Mouse (Mus musculus): ENCODE data around the gene Cnst. TPM values are rescaled to one million over a fixed set of nuclear protein-coding genes. Genes with fewer than 3 reads are reported as not detected.

The Cnst gene
- polyA plus RNA-seq, 1 experiment from 2014 or later = 18.5 TPM

GRCm38 (mm10) chr1:179668013-179668805, 122.0 kb downstream of the Cnst start, which contains the start of gene Sccpdh:
Gene Sccpdh (plus strand): TSS chr1:179668210.
- no peaks in the 10 kb centered on the region for H3K9me3 ChIP-seq
- peaks cover 21% of the 10 kb centered on the region for H3K36me3 ChIP-seq (replicated peaks)
- peak within 1 kb of the TSS; percentile 93 for H3K4me3 ChIP-seq
- under 1% methylated on average over 84 of the region's 84 CpGs for WGBS
- peak within 1 kb of the TSS; percentile 94 for H3K27ac ChIP-seq
- peaks cover 45% of the 10 kb centered on the region for H3K4me1 ChIP-seq
- no peaks in the 10 kb centered on the region for H3K27me3 ChIP-seq (ENCODE audit: poor library complexity, severe bottlenecking)
- DNase-seq (ENCODE audit: extremely low spot score, low spot score) = peak; percentile 80

- 29% methylated on average over 12 of the region's 12 CpGs for WGBS
- DNase-seq (ENCODE audit: extremely low spot score, low spot score) = peak; percentile 17
- no peaks in the 10 kb centered on the region for H3K9me3 ChIP-seq
Observed at GRCm38 (mm10) chr1:179668836-179669537, 122.8 kb downstream of the Cnst start.

GRCm38 (mm10) chr1:179674355-179674754, 128.2 kb downstream of the Cnst start:
- WGBS = 87% methylated on average over 3 of the region's 3 CpGs
- no peak overlapping the region for H3K4me3 ChIP-seq
- no peak overlapping the region for H3K27ac ChIP-seq
- peaks cover 80% of the 10 kb centered on the region for H3K36me3 ChIP-seq (replicated peaks)
- H3K9me3 ChIP-seq = no peaks in the 10 kb centered on the region
- no peaks in the 10 kb centered on the region for H3K27me3 ChIP-seq (ENCODE audit: poor library complexity, severe bottlenecking)
- H3K4me1 ChIP-seq = peaks cover 8% of the 10 kb centered on the region
- no peak for DNase-seq (ENCODE audit: extremely low spot score, low spot score)

More at GRCm38 (mm10) chr1:179668836-179669537, 122.8 kb downstream of the Cnst start:
- peaks cover 45% of the 10 kb centered on the region for H3K4me1 ChIP-seq
- peaks cover 29% of the 10 kb centered on the region for H3K36me3 ChIP-seq (replicated peaks)
- peak overlapping the region; percentile 93 for H3K4me3 ChIP-seq
- H3K27ac ChIP-seq = peak overlapping the region; percentile 94
- H3K27me3 ChIP-seq (ENCODE audit: poor library complexity, severe bottlenecking) = no peaks in the 10 kb centered on the region

GRCm38 (mm10) chr1:179677031-179677430, 130.9 kb downstream of the Cnst start:
- WGBS = 94% methylated on average over 2 of the region's 2 CpGs
- H3K36me3 ChIP-seq (replicated peaks) = peaks cover 96% of the 10 kb centered on the region
- H3K4me3 ChIP-seq = no peak overlapping the region
- H3K27me3 ChIP-seq (ENCODE audit: poor library complexity, severe bottlenecking) = no peaks in the 10 kb centered on the region
- no peak for DNase-seq (ENCODE audit: extremely low spot score, low spot score)
- H3K27ac ChIP-seq = no peak overlapping the region
- H3K4me1 ChIP-seq = no peaks in the 10 kb centered on the region
- no peaks in the 10 kb centered on the region for H3K9me3 ChIP-seq

Other genes starting within 250 kb of the Cnst start
- gene Smyd3, start 28.3 kb upstream of the Cnst start, polyA plus RNA-seq (2016; fragmentation: Nextera tagmentation; extraction: Ambion mirVana) = 14.7 and 18.0 TPM in 2 replicates
- gene Tfb2m, start 103 bp upstream of the Cnst start, polyA plus RNA-seq (2016; fragmentation: Nextera tagmentation; extraction: Ambion mirVana) = 22.9 and 27.2 TPM in 2 replicates
- 67.8 and 70.1 TPM in 2 replicates for gene Sccpdh, start 121.8 kb downstream of the Cnst start, polyA plus RNA-seq (2016; fragmentation: Nextera tagmentation; extraction: Ambion mirVana)
- gene Kif28, start 198.9 kb downstream of the Cnst start, polyA plus RNA-seq (2016; fragmentation: Nextera tagmentation; extraction: Ambion mirVana) = not detected in 2 replicates